Mouse (Mus musculus): ENCODE results near the gene Cfap97d2.

Cfap97d2 gene

DNA sequence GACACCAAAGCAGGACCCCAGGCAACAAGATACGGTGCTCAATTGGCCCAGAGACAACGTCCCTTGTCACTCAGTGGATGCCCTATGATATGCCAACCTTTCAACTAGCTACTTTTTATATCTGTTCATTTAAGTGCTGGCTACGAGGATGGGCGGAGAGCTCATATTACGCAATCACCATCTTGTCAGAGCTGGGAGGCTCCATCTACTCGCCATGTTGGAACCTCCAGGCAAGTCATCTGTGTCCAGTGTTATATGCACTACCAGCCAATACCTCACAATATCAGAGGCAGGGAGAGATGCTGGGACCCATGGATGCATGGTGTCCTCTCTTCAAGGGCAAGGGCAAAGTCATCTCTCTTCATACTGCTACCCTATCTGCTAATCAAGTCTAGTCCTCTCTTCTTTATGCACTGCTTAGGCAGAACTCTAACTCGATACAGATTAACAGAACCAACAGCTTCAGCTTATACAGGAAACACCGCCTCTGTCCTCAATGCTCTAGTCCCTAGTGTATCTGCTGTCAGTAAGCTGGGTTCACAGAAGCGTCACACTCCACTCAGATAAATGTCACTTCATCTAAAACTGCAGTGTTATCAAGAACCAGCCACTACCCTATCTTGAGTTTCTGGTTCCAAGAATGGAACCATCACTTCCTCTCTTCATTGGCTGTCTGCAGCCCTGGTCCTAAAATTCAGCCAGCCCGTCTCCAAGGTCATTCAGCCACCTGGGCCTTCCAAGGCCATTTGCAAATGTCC lies 34.3 kb upstream of the Cfap97d2 start:
- Histone ChIP-seq H3K36me3 (ENCODE audit: insufficient read depth, low read length) (no peaks in the 10 kb centered on the region), H3K4me1 (replicated peaks; ENCODE audit: low read depth, low read length) (peaks cover 32% of the 10 kb centered on the region), H3K4me3 (replicated peaks; ENCODE audit: low read length) (no peak overlapping the region), H3K27me3 (ENCODE audit: insufficient read depth, low read length) (peaks cover 26% of the 10 kb centered on the region), H3K9me3 (ENCODE audit: low read length) (no peaks in the 10 kb centered on the region)
- TF ChIP-seq CTCF (conservative IDR thresholded peaks at IDR 0.05; ENCODE audit: low read length) (no peak), POU5F1 (IDR thresholded peaks at IDR 0.05; ENCODE audit: borderline replicate concordance, low read length) (no peak), NANOG (IDR thresholded peaks at IDR 0.05; ENCODE audit: borderline replicate concordance, low read length) (no peak)

DNA sequence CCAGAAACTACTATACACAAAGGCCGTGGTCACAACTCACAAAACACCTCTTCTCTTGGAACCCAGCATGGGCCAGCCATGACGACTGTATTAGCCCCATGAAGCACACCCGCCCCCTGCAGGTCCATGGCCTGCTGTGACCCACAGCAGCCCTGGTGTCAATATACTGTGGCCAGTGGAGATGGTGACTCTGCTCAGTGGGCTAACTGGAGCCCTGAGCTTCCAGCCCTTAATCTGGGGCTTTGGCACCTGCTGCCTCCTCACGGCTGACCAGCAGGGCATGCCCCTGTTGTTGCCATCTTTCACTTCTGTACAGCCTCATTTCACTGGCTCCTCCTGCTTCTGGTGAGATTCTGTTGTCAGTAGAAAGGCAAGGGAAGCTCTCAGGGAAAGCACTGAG lies 32.5 kb upstream of the Cfap97d2 start:
- TF ChIP-seq NANOG (IDR thresholded peaks at IDR 0.05; ENCODE audit: borderline replicate concordance, low read length) (no peak), POU5F1 (IDR thresholded peaks at IDR 0.05; ENCODE audit: borderline replicate concordance, low read length) (no peak), CTCF (conservative IDR thresholded peaks at IDR 0.05; ENCODE audit: low read length) (no peak)
- peaks cover 38% of the 10 kb centered on the region for H3K4me1 ChIP-seq (replicated peaks; ENCODE audit: low read depth, low read length)
- H3K9me3 ChIP-seq (ENCODE audit: low read length): no peaks in the 10 kb centered on the region
- H3K4me3 ChIP-seq (replicated peaks; ENCODE audit: low read length): no peak overlapping the region
- H3K36me3 ChIP-seq (ENCODE audit: insufficient read depth, low read length): no peaks in the 10 kb centered on the region
- H3K27me3 ChIP-seq (ENCODE audit: insufficient read depth, low read length): peaks cover 38% of the 10 kb centered on the region

DNA sequence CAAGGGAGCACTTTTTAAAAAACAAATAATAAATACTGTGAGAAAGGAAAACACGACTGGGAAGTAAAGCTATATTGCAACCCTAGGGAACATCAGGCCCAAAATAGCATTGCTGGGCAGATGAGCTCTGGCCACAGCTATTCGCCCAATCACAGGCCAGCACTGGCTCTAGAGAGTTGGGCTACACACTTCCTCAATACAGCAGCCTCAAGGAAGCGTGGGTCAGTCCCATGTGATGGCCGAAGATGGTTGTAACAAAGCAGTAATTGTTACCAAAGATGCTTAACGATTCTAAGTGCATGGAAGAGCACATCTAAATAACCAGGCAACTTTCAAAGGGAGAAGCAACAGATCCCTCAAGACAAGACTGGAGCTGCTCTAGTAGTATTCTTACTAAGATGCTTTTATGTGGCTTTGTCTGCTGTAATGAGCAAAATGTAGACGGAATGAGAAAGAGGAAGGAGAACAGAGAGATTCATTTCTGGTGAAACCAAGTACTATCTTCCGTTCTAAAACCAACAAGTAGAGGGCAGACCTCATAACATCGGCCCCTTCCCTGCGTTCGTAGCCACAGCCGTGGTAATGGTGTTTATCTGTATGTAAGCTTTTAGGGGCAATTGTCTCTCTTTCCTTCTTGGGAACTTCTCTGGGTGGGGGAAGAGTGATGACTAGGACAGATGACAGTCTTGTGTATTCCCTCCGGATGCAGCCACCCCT lies 31.2 kb upstream of the Cfap97d2 start:
- H3K4me3 ChIP-seq (replicated peaks; ENCODE audit: low read length): no peak overlapping the region
- no peaks in the 10 kb centered on the region for H3K36me3 ChIP-seq (ENCODE audit: insufficient read depth, low read length)
- TF ChIP-seq POU5F1 (IDR thresholded peaks at IDR 0.05; ENCODE audit: borderline replicate concordance, low read length) (no peak), NANOG (IDR thresholded peaks at IDR 0.05; ENCODE audit: borderline replicate concordance, low read length) (no peak), CTCF (conservative IDR thresholded peaks at IDR 0.05; ENCODE audit: low read length) (no peak)
- peaks cover 27% of the 10 kb centered on the region for H3K4me1 ChIP-seq (replicated peaks; ENCODE audit: low read depth, low read length)
- no peaks in the 10 kb centered on the region for H3K9me3 ChIP-seq (ENCODE audit: low read length)
- peaks cover 50% of the 10 kb centered on the region for H3K27me3 ChIP-seq (ENCODE audit: insufficient read depth, low read length)

DNA sequence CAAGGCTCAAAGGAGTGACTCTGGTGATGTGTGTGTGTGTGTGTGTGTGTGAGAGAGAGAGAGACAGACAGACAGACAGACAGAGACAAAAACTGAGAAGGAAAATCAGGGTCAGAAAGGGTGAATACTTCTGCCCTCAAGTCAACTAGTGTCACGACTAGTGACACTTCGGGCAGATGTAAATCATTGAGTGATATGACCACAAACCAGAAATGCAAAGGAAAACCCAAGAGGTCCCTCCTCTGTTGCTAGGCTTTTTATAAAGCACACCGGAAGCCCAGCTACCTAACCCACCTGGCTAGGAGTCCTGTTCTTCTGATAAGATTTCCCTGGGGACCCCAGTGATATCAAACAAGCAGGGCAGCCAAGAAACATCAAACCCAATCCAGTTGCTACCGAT lies 30.6 kb upstream of the Cfap97d2 start:
- Histone ChIP-seq H3K9me3 (ENCODE audit: low read length) (no peaks in the 10 kb centered on the region), H3K4me1 (replicated peaks; ENCODE audit: low read depth, low read length) (peaks cover 20% of the 10 kb centered on the region), H3K4me3 (replicated peaks; ENCODE audit: low read length) (no peak overlapping the region), H3K36me3 (ENCODE audit: insufficient read depth, low read length) (no peaks in the 10 kb centered on the region), H3K27me3 (ENCODE audit: insufficient read depth, low read length) (peaks cover 57% of the 10 kb centered on the region)
- TF ChIP-seq POU5F1 (IDR thresholded peaks at IDR 0.05; ENCODE audit: borderline replicate concordance, low read length): no peak
- TF ChIP-seq NANOG (IDR thresholded peaks at IDR 0.05; ENCODE audit: borderline replicate concordance, low read length): no peak
- no peak for TF ChIP-seq CTCF (conservative IDR thresholded peaks at IDR 0.05; ENCODE audit: low read length)

DNA sequence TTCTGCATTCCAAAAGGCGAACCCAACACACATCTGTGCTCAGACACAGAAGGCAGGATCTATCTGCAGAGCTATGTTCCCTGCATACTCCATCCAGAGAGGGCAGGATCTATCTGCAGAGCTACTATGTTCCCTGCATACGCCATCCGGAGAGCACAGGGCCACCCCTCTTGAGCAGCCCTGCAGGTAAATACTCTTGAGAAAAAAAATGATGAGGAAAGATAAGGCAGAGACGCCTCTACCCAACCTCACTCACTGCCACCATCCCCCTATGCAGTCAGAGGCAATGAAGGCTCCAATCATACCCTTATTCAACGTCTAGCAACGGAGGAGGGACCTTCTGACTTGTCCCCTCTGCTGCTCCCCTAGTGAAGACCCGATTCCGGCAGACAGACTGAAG lies 30.2 kb upstream of the Cfap97d2 start:
- H3K4me3 ChIP-seq (replicated peaks; ENCODE audit: low read length): no peak overlapping the region
- no peaks in the 10 kb centered on the region for H3K36me3 ChIP-seq (ENCODE audit: insufficient read depth, low read length)
- H3K4me1 ChIP-seq (replicated peaks; ENCODE audit: low read depth, low read length): peaks cover 19% of the 10 kb centered on the region
- no peaks in the 10 kb centered on the region for H3K9me3 ChIP-seq (ENCODE audit: low read length)
- H3K27me3 ChIP-seq (ENCODE audit: insufficient read depth, low read length): peaks cover 61% of the 10 kb centered on the region
- TF ChIP-seq CTCF (conservative IDR thresholded peaks at IDR 0.05; ENCODE audit: low read length) (no peak), NANOG (IDR thresholded peaks at IDR 0.05; ENCODE audit: borderline replicate concordance, low read length) (no peak), POU5F1 (IDR thresholded peaks at IDR 0.05; ENCODE audit: borderline replicate concordance, low read length) (no peak)

DNA sequence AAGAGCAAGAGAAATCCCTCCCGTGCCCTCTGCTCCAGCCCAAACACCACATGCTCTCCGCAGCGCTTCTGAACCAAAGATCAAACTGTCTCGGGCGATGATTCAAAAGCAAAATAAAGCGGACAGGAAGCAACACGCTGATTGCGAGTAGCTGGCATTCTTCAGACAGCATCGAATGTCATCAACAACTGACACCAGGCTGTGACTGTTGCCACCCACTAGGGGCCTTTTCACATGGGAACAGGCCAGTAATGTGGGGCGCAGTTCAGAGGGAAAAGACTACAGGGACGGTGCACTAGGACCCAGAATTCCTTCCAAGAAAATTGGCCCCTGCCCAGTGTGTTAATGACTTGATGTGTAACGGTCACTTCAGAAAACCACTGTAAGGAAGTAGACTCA lies 29.4 kb upstream of the Cfap97d2 start:
- H3K9me3 ChIP-seq (ENCODE audit: low read length): no peaks in the 10 kb centered on the region
- H3K4me1 ChIP-seq (replicated peaks; ENCODE audit: low read depth, low read length): peaks cover 19% of the 10 kb centered on the region
- H3K27me3 ChIP-seq (ENCODE audit: insufficient read depth, low read length): peaks cover 68% of the 10 kb centered on the region
- no peak for TF ChIP-seq NANOG (IDR thresholded peaks at IDR 0.05; ENCODE audit: borderline replicate concordance, low read length)
- TF ChIP-seq POU5F1 (IDR thresholded peaks at IDR 0.05; ENCODE audit: borderline replicate concordance, low read length): no peak
- TF ChIP-seq CTCF (conservative IDR thresholded peaks at IDR 0.05; ENCODE audit: low read length): no peak
- no peaks in the 10 kb centered on the region for H3K36me3 ChIP-seq (ENCODE audit: insufficient read depth, low read length)
- peak overlapping the region; percentile 93 for H3K4me3 ChIP-seq (replicated peaks; ENCODE audit: low read length)

DNA sequence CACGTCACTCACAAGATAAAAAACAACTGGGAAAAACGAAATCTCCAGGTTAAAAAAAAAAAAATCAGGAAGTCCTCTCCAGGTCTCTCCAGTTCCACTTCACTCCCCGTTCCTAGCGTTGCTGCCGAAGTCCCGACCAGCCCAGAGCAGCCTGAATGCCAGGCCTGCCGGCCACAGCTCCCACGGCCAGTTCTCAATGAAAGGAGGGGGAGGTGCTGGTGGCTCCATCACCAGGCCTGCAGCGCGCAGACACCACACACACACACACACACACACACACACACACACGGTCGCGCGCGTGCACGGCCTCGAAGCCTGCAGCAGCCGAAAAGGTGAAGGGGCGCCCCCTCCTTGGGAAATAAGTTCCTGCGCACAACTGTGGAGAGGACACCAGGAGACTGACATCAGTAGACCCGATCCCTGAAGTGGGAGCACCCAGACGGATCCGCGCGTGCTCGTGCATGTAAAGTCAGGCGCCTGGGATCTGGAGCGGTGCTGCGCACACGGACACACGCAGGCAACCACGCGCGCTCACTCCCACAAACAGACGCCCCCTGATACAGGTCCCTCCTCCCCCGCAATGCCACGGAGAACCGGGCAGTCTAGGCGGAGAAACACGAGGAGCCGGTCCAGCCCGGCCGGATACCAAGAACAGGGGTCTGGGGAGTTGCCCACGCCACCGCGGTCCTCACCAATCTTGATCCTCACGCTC lies 28.8 kb upstream of the Cfap97d2 start:
- peaks cover 19% of the 10 kb centered on the region for H3K4me1 ChIP-seq (replicated peaks; ENCODE audit: low read depth, low read length)
- no peaks in the 10 kb centered on the region for H3K9me3 ChIP-seq (ENCODE audit: low read length)
- TF ChIP-seq POU5F1 (IDR thresholded peaks at IDR 0.05; ENCODE audit: borderline replicate concordance, low read length) (no peak), NANOG (IDR thresholded peaks at IDR 0.05; ENCODE audit: borderline replicate concordance, low read length) (no peak), CTCF (conservative IDR thresholded peaks at IDR 0.05; ENCODE audit: low read length) (no peak)
- H3K36me3 ChIP-seq (ENCODE audit: insufficient read depth, low read length): no peaks in the 10 kb centered on the region
- peaks cover 69% of the 10 kb centered on the region for H3K27me3 ChIP-seq (ENCODE audit: insufficient read depth, low read length)
- peak overlapping the region; percentile 93 for H3K4me3 ChIP-seq (replicated peaks; ENCODE audit: low read length)

DNA sequence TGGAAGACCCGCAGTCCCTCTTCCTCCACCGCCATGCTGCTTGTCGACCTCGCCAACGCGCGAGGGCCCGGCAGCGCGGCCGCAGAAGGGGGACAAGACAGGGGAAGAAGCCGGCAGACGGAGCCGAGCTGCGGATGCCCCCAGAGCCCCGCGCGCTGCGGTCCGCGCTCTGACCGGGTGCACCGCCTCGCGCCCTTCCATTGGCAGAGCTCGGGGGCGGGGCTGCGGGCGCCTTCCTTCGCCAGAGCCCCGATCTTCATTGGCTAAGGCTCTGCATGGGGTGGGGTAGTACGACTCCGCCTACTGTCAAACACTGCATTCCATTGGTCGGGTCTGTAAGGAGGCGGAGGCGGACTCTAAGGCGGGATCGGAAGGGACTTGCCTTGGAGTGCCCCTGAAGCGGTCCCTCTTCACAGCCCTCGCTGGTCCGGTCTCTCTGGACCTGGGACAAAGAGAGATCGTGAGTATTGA lies 28.2 kb upstream of the Cfap97d2 start, which contains the start of gene Rasa3:
TSS of gene Rasa3 (minus strand) at position 191 of the 471 bp plus-strand sequence.
- H3K36me3 ChIP-seq (ENCODE audit: insufficient read depth, low read length): no peaks in the 10 kb centered on the region
- no peak for TF ChIP-seq NANOG (IDR thresholded peaks at IDR 0.05; ENCODE audit: borderline replicate concordance, low read length)
- no peak for TF ChIP-seq POU5F1 (IDR thresholded peaks at IDR 0.05; ENCODE audit: borderline replicate concordance, low read length)
- no peak for TF ChIP-seq CTCF (conservative IDR thresholded peaks at IDR 0.05; ENCODE audit: low read length)
- H3K27me3 ChIP-seq (ENCODE audit: insufficient read depth, low read length): peaks cover 69% of the 10 kb centered on the region
- H3K9me3 ChIP-seq (ENCODE audit: low read length): no peaks in the 10 kb centered on the region
- peaks cover 19% of the 10 kb centered on the region for H3K4me1 ChIP-seq (replicated peaks; ENCODE audit: low read depth, low read length)
- peak within 1 kb of the TSS; percentile 93 for H3K4me3 ChIP-seq (replicated peaks; ENCODE audit: low read length)

All from E14TG2a.4 (cell line).